Mouse (Mus musculus): Measurements from ENCODE around the gene Rhpn2.

Gene Rhpn2

GRCm38 (mm10) chr7:35388694-35389093 is 54.7 kb downstream of the Rhpn2 start:
- no peak for DNase-seq (ENCODE audit: low spot score in 2 of 2)

DNA sequence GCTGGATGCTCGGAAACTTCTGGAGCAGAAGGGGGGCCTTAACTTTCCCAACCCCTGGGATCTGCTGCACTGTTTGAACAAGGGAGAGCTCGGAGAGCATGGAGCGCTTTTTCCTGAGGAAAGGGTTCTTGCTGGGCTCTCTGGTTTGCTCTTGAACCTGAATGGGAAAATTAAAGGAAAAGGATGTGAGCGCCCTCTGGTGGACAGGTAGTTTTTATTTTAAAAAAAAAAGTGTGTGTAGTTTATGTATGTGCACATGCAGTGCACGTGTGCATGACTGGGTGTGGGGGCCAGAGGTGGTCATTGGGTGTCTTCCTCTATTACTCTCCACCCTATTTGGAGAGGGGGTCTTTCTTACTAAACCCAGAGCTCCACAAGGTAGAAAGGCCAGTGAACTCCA is 59.0 kb downstream of the Rhpn2 start:
- DNase-seq (ENCODE audit: low spot score in 2 of 2): peak in 1 of 2 experiments; percentile 24

DNA sequence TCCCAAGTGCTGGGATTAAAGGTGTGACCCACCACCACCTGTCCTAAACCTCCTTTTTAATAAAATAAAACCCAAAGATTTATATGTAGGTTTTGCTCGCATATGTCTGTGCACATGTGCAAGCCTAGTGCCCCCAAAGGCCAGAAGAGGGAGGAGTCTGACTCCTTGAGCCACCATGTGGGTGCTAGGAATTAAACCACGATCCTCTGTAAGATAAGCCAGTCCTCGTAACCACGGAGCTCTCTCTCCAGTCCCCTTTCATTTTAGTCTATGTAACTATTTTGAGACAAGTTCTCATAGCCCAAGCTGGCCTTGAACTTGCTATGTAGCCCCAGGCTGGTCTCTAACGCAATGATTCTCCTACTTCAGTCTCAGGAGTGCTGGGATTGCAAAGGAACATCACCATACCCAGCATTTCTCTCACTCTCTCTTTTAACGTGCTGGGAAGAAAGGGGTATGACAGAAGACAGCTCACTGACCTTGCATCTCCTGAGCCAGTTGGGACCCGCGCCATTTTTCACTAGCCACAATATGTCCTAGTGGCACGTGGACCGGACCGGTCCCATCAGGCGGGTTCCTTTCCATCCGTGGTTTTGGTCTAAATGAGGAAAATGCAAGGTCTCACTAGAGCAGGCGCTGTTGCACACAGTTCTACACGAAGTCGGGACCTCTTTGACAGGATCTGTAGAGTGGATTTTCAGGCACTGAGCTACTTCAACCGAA is 61.9 kb downstream of the Rhpn2 start:
- no peak for DNase-seq (ENCODE audit: low spot score in 2 of 2)

GRCm38 (mm10) chr7:35396542-35397168 is 62.7 kb downstream of the Rhpn2 start, which contains the start of the genes Faap24 and Cep89:
Faap24 (minus strand) TSS chr7:35396836.
Cep89 (plus strand) TSS chr7:35397035.
- DNase-seq (ENCODE audit: low spot score in 2 of 2): peak; percentile 98

- no peak for DNase-seq (ENCODE audit: low spot score in 2 of 2)
Measured at GRCm38 (mm10) chr7:35401169-35401568, 67.2 kb downstream of the Rhpn2 start.

GRCm38 (mm10) chr7:35415226-35415625 is 81.3 kb downstream of the Rhpn2 start:
- DNase-seq (ENCODE audit: low spot score in 2 of 2): no peak

GRCm38 (mm10) chr7:35415801-35416653 is 82.1 kb downstream of the Rhpn2 start:
- DNase-seq (ENCODE audit: low spot score in 2 of 2): no peak

- DNase-seq (ENCODE audit: low spot score in 2 of 2): no peak
Measured at GRCm38 (mm10) chr7:35416654-35416948, 82.6 kb downstream of the Rhpn2 start.

- no peak for DNase-seq (ENCODE audit: low spot score in 2 of 2)
Measured at GRCm38 (mm10) chr7:35423071-35423470, 89.1 kb downstream of the Rhpn2 start.

- no peak for DNase-seq (ENCODE audit: low spot score in 2 of 2)
Measured at GRCm38 (mm10) chr7:35428146-35428545, 94.2 kb downstream of the Rhpn2 start.

- no peak for DNase-seq (ENCODE audit: low spot score in 2 of 2)
Measured at GRCm38 (mm10) chr7:35435266-35435665, 101.3 kb downstream of the Rhpn2 start.

Data from frontal cortex, postnatal 36 days (tissue).